Mouse (Mus musculus) cerebellum, postnatal 36 days (tissue): ENCODE data around the gene Frmd4b.
"Not testable (repeated sequence)": the region's sequence is repeated elsewhere in the genome, so short reads cannot be mapped to it uniquely, and the experiment has no call there.

ENCODE experiments used
- DNase-seq, 2 experiments: peaks; one replicate each; pipeline ENCODE4 v3.0.0; 2021 to 2022; ENCODE audit warnings: mixed read lengths in 2 of 2

The Frmd4b gene

GRCm38 (mm10) chr6:97463898-97464524, 153.3 kb downstream of the Frmd4b start:
- DNase-seq: no peak

- DNase-seq: no peak
These were observed 154.9 kb downstream of the Frmd4b start for GRCm38 (mm10) chr6:97462421-97462820.

- no peak for DNase-seq
These were observed 158.2 kb downstream of the Frmd4b start for GRCm38 (mm10) chr6:97459112-97459511.

GRCm38 (mm10) chr6:97458358-97458757, 159.0 kb downstream of the Frmd4b start:
- no peak for DNase-seq

GRCm38 (mm10) chr6:97457954-97458353, 159.4 kb downstream of the Frmd4b start:
- DNase-seq: no peak

- DNase-seq: no peak
These were observed 160.1 kb downstream of the Frmd4b start for GRCm38 (mm10) chr6:97457210-97457609.

- DNase-seq: no peak
These were observed 165.1 kb downstream of the Frmd4b start for GRCm38 (mm10) chr6:97452223-97452622.

- no peak for DNase-seq
These were observed 167.5 kb downstream of the Frmd4b start for GRCm38 (mm10) chr6:97449806-97450205.

GRCm38 (mm10) chr6:97447020-97447419, 170.3 kb downstream of the Frmd4b start:
- DNase-seq: no peak

- DNase-seq: no peak
These were observed 173.2 kb downstream of the Frmd4b start for GRCm38 (mm10) chr6:97444145-97444544.

GRCm38 (mm10) chr6:97443522-97443921, 173.8 kb downstream of the Frmd4b start:
- DNase-seq: no peak

- DNase-seq: no peak
These were observed 176.0 kb downstream of the Frmd4b start for GRCm38 (mm10) chr6:97441357-97441756.

GRCm38 (mm10) chr6:97438918-97439645, 178.3 kb downstream of the Frmd4b start:
- no peak for DNase-seq

GRCm38 (mm10) chr6:97434753-97435152, 182.6 kb downstream of the Frmd4b start:
- DNase-seq: no peak

GRCm38 (mm10) chr6:97431309-97432004, 185.9 kb downstream of the Frmd4b start:
- DNase-seq: no peak

GRCm38 (mm10) chr6:97430519-97430918, 186.8 kb downstream of the Frmd4b start:
- DNase-seq: no peak

- no peak for DNase-seq
These were observed 187.5 kb downstream of the Frmd4b start for GRCm38 (mm10) chr6:97429688-97430343.

- peak; percentile 52 to 78 for DNase-seq
These were observed 197.4 kb downstream of the Frmd4b start for GRCm38 (mm10) chr6:97419771-97420446.

GRCm38 (mm10) chr6:97416972-97417554, 200.3 kb downstream of the Frmd4b start:
- DNase-seq: peak; percentile 35 to 47

- DNase-seq: not testable (repeated sequence)
These were observed 201.8 kb downstream of the Frmd4b start for GRCm38 (mm10) chr6:97415578-97415977.

GRCm38 (mm10) chr6:97413453-97413852, 203.9 kb downstream of the Frmd4b start:
- DNase-seq: no peak

- no peak for DNase-seq
These were observed 204.9 kb downstream of the Frmd4b start for GRCm38 (mm10) chr6:97412403-97412802.
